Mouse (Mus musculus): ENCODE measurements around the gene Nap1l2. TPM values are rescaled to one million over a fixed set of nuclear protein-coding genes. Genes with fewer than 3 reads are reported as not detected.
A peak's percentile ranks its signal among the peaks of the same experiment; 100 is the strongest.
"Not testable (repeated sequence)": the region's sequence is repeated elsewhere in the genome, so short reads cannot be mapped to it uniquely, and the experiment has no call there.

Nap1l2 gene
- 4.5 and 4.7 TPM in 2 replicates for polyA plus RNA-seq (2011; ENCODE audit: insufficient read depth, insufficient read length, low read depth, missing spikeins)

GRCm38 (mm10) chrX:103186431-103186786 is at the start of gene Nap1l2:
Gene Nap1l2, minus strand, starts transcription at chrX:103186640.
- Histone ChIP-seq H3K9me3 (replicated peaks; ENCODE audit: control insufficient read depth, insufficient read depth, low read length, poor library complexity, severe bottlenecking) (no peaks in the 10 kb centered on the region), H3K4me3 (ENCODE audit: low read depth, low read length) (peak within 1 kb of the TSS; percentile 66), H3K36me3 (ENCODE audit: control insufficient read depth, insufficient read depth, low read length, poor library complexity, severe bottlenecking) (no peaks in the 10 kb centered on the region), H3K27ac (ENCODE audit: insufficient read depth, low read length) (no peak within 1 kb of the TSS), H3K4me1 (ENCODE audit: control insufficient read depth, insufficient read depth, low read length) (no peaks in the 10 kb centered on the region), H3K27me3 (ENCODE audit: control insufficient read depth, insufficient read depth, low read length, poor library complexity, severe bottlenecking) (no peaks in the 10 kb centered on the region), H3K9ac (ENCODE audit: low read depth, poor library complexity, severe bottlenecking) (peak within 1 kb of the TSS; percentile 8; the same call in 1 of the 2 replicates)
- TF ChIP-seq POLR2A (IDR thresholded peaks at IDR 0.05; ENCODE audit: insufficient read depth, low read length) (no peak), EP300 (IDR thresholded peaks at IDR 0.05; ENCODE audit: insufficient read depth, low read depth, low read length) (no peak)

GRCm38 (mm10) chrX:103215251-103215650 is 28.8 kb upstream of the Nap1l2 start:
- H3K9ac ChIP-seq (ENCODE audit: low read depth, poor library complexity, severe bottlenecking) = no peak overlapping the region
- H3K27ac ChIP-seq (ENCODE audit: insufficient read depth, low read length) = no peak overlapping the region
- no peaks in the 10 kb centered on the region for H3K4me1 ChIP-seq (ENCODE audit: control insufficient read depth, insufficient read depth, low read length)
- no peaks in the 10 kb centered on the region for H3K9me3 ChIP-seq (replicated peaks; ENCODE audit: control insufficient read depth, insufficient read depth, low read length, poor library complexity, severe bottlenecking)
- H3K27me3 ChIP-seq (ENCODE audit: control insufficient read depth, insufficient read depth, low read length, poor library complexity, severe bottlenecking) = no peaks in the 10 kb centered on the region
- TF ChIP-seq EP300 (IDR thresholded peaks at IDR 0.05; ENCODE audit: insufficient read depth, low read depth, low read length) = no peak
- TF ChIP-seq POLR2A (IDR thresholded peaks at IDR 0.05; ENCODE audit: insufficient read depth, low read length) = no peak
- TF ChIP-seq CTCF (IDR thresholded peaks at IDR 0.05; ENCODE audit: low read depth, low read length) = no peak
- no peaks in the 10 kb centered on the region for H3K36me3 ChIP-seq (ENCODE audit: control insufficient read depth, insufficient read depth, low read length, poor library complexity, severe bottlenecking)
- H3K4me3 ChIP-seq (ENCODE audit: low read depth, low read length) = no peak overlapping the region

- H3K27me3 ChIP-seq (ENCODE audit: control insufficient read depth, insufficient read depth, low read length, poor library complexity, severe bottlenecking) = no peaks in the 10 kb centered on the region
- H3K36me3 ChIP-seq (ENCODE audit: control insufficient read depth, insufficient read depth, low read length, poor library complexity, severe bottlenecking) = no peaks in the 10 kb centered on the region
- H3K4me3 ChIP-seq (ENCODE audit: low read depth, low read length) = no peak overlapping the region
- H3K27ac ChIP-seq (ENCODE audit: insufficient read depth, low read length) = no peak overlapping the region
- no peaks in the 10 kb centered on the region for H3K9me3 ChIP-seq (replicated peaks; ENCODE audit: control insufficient read depth, insufficient read depth, low read length, poor library complexity, severe bottlenecking)
- TF ChIP-seq POLR2A (IDR thresholded peaks at IDR 0.05; ENCODE audit: insufficient read depth, low read length) (no peak), CTCF (IDR thresholded peaks at IDR 0.05; ENCODE audit: low read depth, low read length) (no peak), EP300 (IDR thresholded peaks at IDR 0.05; ENCODE audit: insufficient read depth, low read depth, low read length) (no peak)
- no peaks in the 10 kb centered on the region for H3K4me1 ChIP-seq (ENCODE audit: control insufficient read depth, insufficient read depth, low read length)
- no peak overlapping the region for H3K9ac ChIP-seq (ENCODE audit: low read depth, poor library complexity, severe bottlenecking)
These were observed 389 bp upstream of the Nap1l2 start for GRCm38 (mm10) chrX:103186829-103187228.

GRCm38 (mm10) chrX:103185781-103186430 is 534 bp downstream of the Nap1l2 start:
- H3K4me3 ChIP-seq (ENCODE audit: low read depth, low read length) = peak overlapping the region; percentile 66
- H3K36me3 ChIP-seq (ENCODE audit: control insufficient read depth, insufficient read depth, low read length, poor library complexity, severe bottlenecking) = no peaks in the 10 kb centered on the region
- no peaks in the 10 kb centered on the region for H3K4me1 ChIP-seq (ENCODE audit: control insufficient read depth, insufficient read depth, low read length)
- no peaks in the 10 kb centered on the region for H3K27me3 ChIP-seq (ENCODE audit: control insufficient read depth, insufficient read depth, low read length, poor library complexity, severe bottlenecking)
- TF ChIP-seq CTCF (IDR thresholded peaks at IDR 0.05; ENCODE audit: low read depth, low read length) = no peak
- no peak for TF ChIP-seq EP300 (IDR thresholded peaks at IDR 0.05; ENCODE audit: insufficient read depth, low read depth, low read length)
- TF ChIP-seq POLR2A (IDR thresholded peaks at IDR 0.05; ENCODE audit: insufficient read depth, low read length) = no peak
- H3K27ac ChIP-seq (ENCODE audit: insufficient read depth, low read length) = no peak overlapping the region
- peak overlapping the region; percentile 8; the same call in 1 of the 2 replicates for H3K9ac ChIP-seq (ENCODE audit: low read depth, poor library complexity, severe bottlenecking)
- no peaks in the 10 kb centered on the region for H3K9me3 ChIP-seq (replicated peaks; ENCODE audit: control insufficient read depth, insufficient read depth, low read length, poor library complexity, severe bottlenecking)

GRCm38 (mm10) chrX:103183536-103183935 is 2.9 kb downstream of the Nap1l2 start:
- H3K27ac ChIP-seq (ENCODE audit: insufficient read depth, low read length) = no peak overlapping the region
- no peak for TF ChIP-seq CTCF (IDR thresholded peaks at IDR 0.05; ENCODE audit: low read depth, low read length)
- TF ChIP-seq POLR2A (IDR thresholded peaks at IDR 0.05; ENCODE audit: insufficient read depth, low read length) = no peak
- no peak for TF ChIP-seq EP300 (IDR thresholded peaks at IDR 0.05; ENCODE audit: insufficient read depth, low read depth, low read length)
- H3K9me3 ChIP-seq (replicated peaks; ENCODE audit: control insufficient read depth, insufficient read depth, low read length, poor library complexity, severe bottlenecking) = no peaks in the 10 kb centered on the region
- H3K9ac ChIP-seq (ENCODE audit: low read depth, poor library complexity, severe bottlenecking) = no peak overlapping the region
- H3K27me3 ChIP-seq (ENCODE audit: control insufficient read depth, insufficient read depth, low read length, poor library complexity, severe bottlenecking) = no peaks in the 10 kb centered on the region
- no peaks in the 10 kb centered on the region for H3K36me3 ChIP-seq (ENCODE audit: control insufficient read depth, insufficient read depth, low read length, poor library complexity, severe bottlenecking)
- no peak overlapping the region for H3K4me3 ChIP-seq (ENCODE audit: low read depth, low read length)
- H3K4me1 ChIP-seq (ENCODE audit: control insufficient read depth, insufficient read depth, low read length) = no peaks in the 10 kb centered on the region

- Histone ChIP-seq H3K27me3 (ENCODE audit: control insufficient read depth, insufficient read depth, low read length, poor library complexity, severe bottlenecking) (no peaks in the 10 kb centered on the region), H3K4me3 (ENCODE audit: low read depth, low read length) (no peak overlapping the region), H3K27ac (ENCODE audit: insufficient read depth, low read length) (no peak overlapping the region), H3K9ac (ENCODE audit: low read depth, poor library complexity, severe bottlenecking) (no peak overlapping the region), H3K4me1 (ENCODE audit: control insufficient read depth, insufficient read depth, low read length) (no peaks in the 10 kb centered on the region), H3K9me3 (replicated peaks; ENCODE audit: control insufficient read depth, insufficient read depth, low read length, poor library complexity, severe bottlenecking) (no peaks in the 10 kb centered on the region), H3K36me3 (ENCODE audit: control insufficient read depth, insufficient read depth, low read length, poor library complexity, severe bottlenecking) (no peaks in the 10 kb centered on the region)
- TF ChIP-seq EP300 (IDR thresholded peaks at IDR 0.05; ENCODE audit: insufficient read depth, low read depth, low read length) (no peak), CTCF (IDR thresholded peaks at IDR 0.05; ENCODE audit: low read depth, low read length) (no peak), POLR2A (IDR thresholded peaks at IDR 0.05; ENCODE audit: insufficient read depth, low read length) (no peak)
These were observed 6.5 kb downstream of the Nap1l2 start for GRCm38 (mm10) chrX:103179771-103180558.

- H3K9me3 ChIP-seq (replicated peaks; ENCODE audit: control insufficient read depth, insufficient read depth, low read length, poor library complexity, severe bottlenecking); H3K36me3 ChIP-seq (ENCODE audit: control insufficient read depth, insufficient read depth, low read length, poor library complexity, severe bottlenecking); H3K4me1 ChIP-seq (ENCODE audit: control insufficient read depth, insufficient read depth, low read length); H3K9ac ChIP-seq (ENCODE audit: low read depth, poor library complexity, severe bottlenecking); H3K4me3 ChIP-seq (ENCODE audit: low read depth, low read length); H3K27ac ChIP-seq (ENCODE audit: insufficient read depth, low read length); H3K27me3 ChIP-seq (ENCODE audit: control insufficient read depth, insufficient read depth, low read length, poor library complexity, severe bottlenecking): not testable (repeated sequence)
These were observed 21.4 kb downstream of the Nap1l2 start for GRCm38 (mm10) chrX:103164948-103165605.
